Mouse (Mus musculus) stomach, postnatal 0 days (tissue): ENCODE measurements at regions not wholly inside any gene's neighbourhood (a gene's known extent, or its start where the extent isn't known, plus 50 kb on each side); places are given as distances from the start of the nearest gene placed in this dataset.

Experiments used
- CTCF ChIP-seq: IDR thresholded peaks from 2 replicates; pipeline ENCODE4 v1.5.1; 2016; ENCODE audit warnings: antibody characterized with exemption, low read depth, mild to moderate bottlenecking, moderate library complexity
- EP300 ChIP-seq: optimal IDR thresholded peaks from 2 replicates; pipeline ENCODE3; 2016; ENCODE audit warnings: antibody characterized with exemption

GRCm38 (mm10) chr17:62507766-62508485, 373.2 kb downstream of the Efna5 start:
- TF ChIP-seq CTCF: no peak
- TF ChIP-seq EP300: no peak
